Mouse (Mus musculus): Measurements from ENCODE around the gene Dnaja2.

- TF ChIP-seq CTCF (IDR thresholded peaks at IDR 0.05; ENCODE audit: insufficient read depth, low read depth, low read length) (no peak), POLR2A (IDR thresholded peaks at IDR 0.05; ENCODE audit: insufficient read depth, low read depth, low read length) (no peak)
Observed at GRCm38 (mm10) chr8:85573972-85574496, 18.9 kb upstream of the Dnaja2 start.
